Mouse (Mus musculus): ENCODE measurements around the gene Bcorl1. TPM values are rescaled to one million over a fixed set of nuclear protein-coding genes. Genes with fewer than 3 reads are reported as not detected.

The Bcorl1 gene
- polyA plus RNA-seq (2012; rRNA removed): 6.7 and 7.7 TPM in 2 replicates

DNA sequence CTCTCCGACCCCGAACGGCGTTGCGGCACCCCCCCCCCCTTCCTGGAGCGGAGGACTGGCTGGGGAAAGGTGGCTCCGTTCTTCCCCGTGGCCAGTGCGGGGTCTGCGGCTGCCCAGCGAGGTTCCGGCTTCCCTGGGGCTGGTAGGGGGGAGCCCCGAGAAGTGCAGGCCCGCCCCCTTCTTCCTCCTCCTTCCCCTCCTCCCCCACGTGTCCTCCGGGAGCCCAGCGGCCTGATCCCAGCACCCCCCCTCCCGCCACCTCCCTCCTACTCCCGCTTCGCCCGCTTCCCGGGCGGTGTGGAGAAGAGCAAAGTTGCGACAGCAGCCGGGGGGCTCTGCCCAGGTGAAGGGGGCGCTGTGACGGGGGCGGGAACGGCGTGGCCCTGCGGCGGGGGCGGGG, at the start of gene Bcorl1:
Gene Bcorl1, plus strand, starts transcription at position 218 of the 400 bp plus-strand sequence.
- Histone ChIP-seq H3K4me1 (ENCODE audit: control insufficient read depth, insufficient read depth, low read length) (peaks cover 2% of the 10 kb centered on the region; the same call in 1 of the 2 replicates), H3K27ac (ENCODE audit: insufficient read depth, low read length) (no peak within 1 kb of the TSS), H3K4me3 (replicated peaks; ENCODE audit: insufficient read depth, low read depth, low read length) (peak within 1 kb of the TSS; percentile 58), H3K27me3 (ENCODE audit: control insufficient read depth, insufficient read depth, low read length) (no peaks in the 10 kb centered on the region)
- TF ChIP-seq POLR2A (IDR thresholded peaks at IDR 0.05; ENCODE audit: borderline replicate concordance, insufficient read depth, low read length) (no peak), CTCF (IDR thresholded peaks at IDR 0.05; ENCODE audit: borderline replicate concordance, insufficient read depth, low read depth, low read length) (no peak)
- WGBS: 0% methylated on average over 19 of the region's 33 CpGs
- DNase-seq: peak; percentile 21 to 28

DNA sequence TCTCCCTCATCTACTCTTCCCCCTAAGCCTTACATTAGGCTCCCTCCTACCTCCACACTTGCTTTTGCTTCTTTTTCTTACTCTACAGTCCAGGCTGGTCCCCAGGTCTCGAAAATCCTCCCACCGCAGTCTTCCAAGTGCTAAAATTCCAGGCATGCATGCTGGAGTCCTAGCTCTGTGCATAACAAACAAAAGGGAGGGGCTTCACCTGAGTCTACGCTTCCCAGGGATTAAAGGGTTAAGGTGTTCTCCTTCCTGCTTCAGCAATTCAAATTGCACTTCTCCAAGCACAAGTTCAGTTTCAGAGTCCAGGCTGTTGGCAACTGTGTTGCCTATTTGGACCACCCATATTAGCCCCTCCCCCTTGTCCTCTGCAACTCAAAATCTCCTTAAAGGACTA, 49.7 kb upstream of the Bcorl1 start:
- Histone ChIP-seq H3K27me3 (ENCODE audit: control insufficient read depth, insufficient read depth, low read length) (no peaks in the 10 kb centered on the region), H3K4me1 (ENCODE audit: control insufficient read depth, insufficient read depth, low read length) (no peaks in the 10 kb centered on the region), H3K4me3 (replicated peaks; ENCODE audit: insufficient read depth, low read depth, low read length) (no peak overlapping the region), H3K27ac (ENCODE audit: insufficient read depth, low read length) (no peak overlapping the region)
- TF ChIP-seq POLR2A (IDR thresholded peaks at IDR 0.05; ENCODE audit: borderline replicate concordance, insufficient read depth, low read length): no peak
- no peak for TF ChIP-seq CTCF (IDR thresholded peaks at IDR 0.05; ENCODE audit: borderline replicate concordance, insufficient read depth, low read depth, low read length)
- no peak for DNase-seq
- 43% methylated on average over 3 of the region's 3 CpGs for WGBS

DNA sequence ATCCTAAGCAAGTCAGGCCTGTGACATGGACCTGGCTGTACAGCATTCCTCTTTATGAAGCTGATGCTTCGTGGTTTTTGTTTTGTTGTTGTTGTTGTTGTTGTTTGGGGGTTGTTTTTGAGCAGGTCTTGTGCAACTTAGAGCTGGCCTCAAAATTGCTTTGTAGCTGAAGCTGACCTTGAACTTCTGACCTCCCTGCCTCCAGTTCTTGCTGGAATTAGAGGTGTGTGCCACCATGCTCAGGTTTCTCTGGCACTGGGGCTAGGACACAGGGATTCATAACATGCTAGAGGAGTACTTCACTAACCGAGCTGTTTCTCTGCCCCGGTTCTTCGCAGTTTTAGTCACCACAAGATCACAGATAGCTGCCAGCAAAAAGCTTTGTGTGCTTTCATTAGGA, 35.8 kb upstream of the Bcorl1 start:
- TF ChIP-seq CTCF (IDR thresholded peaks at IDR 0.05; ENCODE audit: borderline replicate concordance, insufficient read depth, low read depth, low read length) (no peak), POLR2A (IDR thresholded peaks at IDR 0.05; ENCODE audit: borderline replicate concordance, insufficient read depth, low read length) (no peak)
- 83% methylated on average over 4 of the region's 4 CpGs for whole genome bisulfite sequencing
- DNase-seq: no peak
- no peaks in the 10 kb centered on the region for H3K4me1 ChIP-seq (ENCODE audit: control insufficient read depth, insufficient read depth, low read length)
- no peak overlapping the region for H3K4me3 ChIP-seq (replicated peaks; ENCODE audit: insufficient read depth, low read depth, low read length)
- no peaks in the 10 kb centered on the region for H3K27me3 ChIP-seq (ENCODE audit: control insufficient read depth, insufficient read depth, low read length)
- H3K27ac ChIP-seq (ENCODE audit: insufficient read depth, low read length): no peak overlapping the region

DNA sequence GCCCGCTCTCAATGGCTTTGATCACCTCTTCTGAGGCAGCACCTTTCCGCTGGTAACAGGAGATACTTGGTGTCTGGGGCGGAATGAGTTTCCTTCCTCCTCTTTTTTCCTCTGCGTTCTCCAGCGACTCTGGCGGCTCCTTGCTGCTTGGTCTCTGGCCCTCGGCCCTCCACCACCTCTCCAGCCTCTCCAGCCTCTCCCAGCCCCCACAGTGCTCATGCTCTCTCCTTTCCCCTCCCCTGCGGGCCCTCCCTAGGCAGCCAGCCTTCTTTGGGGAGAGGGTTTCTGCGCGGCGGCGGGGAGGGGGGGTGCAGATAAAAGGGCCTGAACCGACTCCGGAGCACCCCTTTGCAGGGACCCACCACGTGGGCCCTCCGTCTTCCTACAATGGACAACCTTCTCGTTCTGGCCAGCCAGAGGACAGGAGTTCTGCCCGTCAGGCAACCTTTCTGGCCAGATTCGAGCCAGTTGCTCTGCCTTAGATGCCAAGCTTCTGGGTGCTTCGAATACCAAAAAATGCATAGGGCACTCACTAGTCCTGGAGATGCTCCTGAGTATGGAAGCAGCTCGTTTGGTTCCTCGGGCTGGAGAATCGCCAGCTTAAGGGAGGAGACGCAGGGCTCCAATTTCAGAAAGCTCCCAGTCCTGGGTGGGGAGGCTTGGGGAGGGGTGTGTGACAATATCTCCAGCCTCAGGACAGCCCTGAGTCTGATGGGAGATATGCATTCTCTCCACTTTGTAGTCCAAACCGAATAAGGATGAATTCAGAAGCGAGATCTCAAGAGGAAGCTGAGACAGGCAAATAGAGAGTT, 30.2 kb upstream of the Bcorl1 start:
- Histone ChIP-seq H3K4me1 (ENCODE audit: control insufficient read depth, insufficient read depth, low read length) (no peaks in the 10 kb centered on the region), H3K27me3 (ENCODE audit: control insufficient read depth, insufficient read depth, low read length) (no peaks in the 10 kb centered on the region), H3K27ac (ENCODE audit: insufficient read depth, low read length) (no peak overlapping the region), H3K4me3 (replicated peaks; ENCODE audit: insufficient read depth, low read depth, low read length) (no peak overlapping the region)
- 22% methylated on average over 26 of the region's 26 CpGs for WGBS
- no peak for TF ChIP-seq CTCF (IDR thresholded peaks at IDR 0.05; ENCODE audit: borderline replicate concordance, insufficient read depth, low read depth, low read length)
- no peak for TF ChIP-seq POLR2A (IDR thresholded peaks at IDR 0.05; ENCODE audit: borderline replicate concordance, insufficient read depth, low read length)
- no peak for DNase-seq

DNA sequence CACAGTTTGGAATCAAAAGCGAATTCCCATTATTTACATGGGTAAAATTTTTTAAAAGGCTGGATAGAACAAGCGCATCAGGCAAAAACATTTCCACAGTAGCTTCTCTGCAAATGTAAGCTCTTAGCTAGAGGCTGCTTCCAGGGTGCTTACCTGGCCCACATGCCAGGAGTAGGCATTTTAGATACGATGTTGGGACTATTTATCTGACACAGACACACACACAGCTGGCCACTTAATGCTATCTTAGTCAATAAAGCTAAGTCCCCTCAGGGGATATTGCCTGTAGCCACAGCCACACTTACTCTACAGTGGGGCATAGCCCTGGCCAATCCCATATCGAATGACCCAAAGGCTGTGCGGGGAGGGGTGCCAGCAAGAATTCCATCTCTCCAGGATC, 29.4 kb upstream of the Bcorl1 start:
- Histone ChIP-seq H3K27me3 (ENCODE audit: control insufficient read depth, insufficient read depth, low read length) (no peaks in the 10 kb centered on the region), H3K4me1 (ENCODE audit: control insufficient read depth, insufficient read depth, low read length) (no peaks in the 10 kb centered on the region), H3K27ac (ENCODE audit: insufficient read depth, low read length) (no peak overlapping the region), H3K4me3 (replicated peaks; ENCODE audit: insufficient read depth, low read depth, low read length) (no peak overlapping the region)
- TF ChIP-seq POLR2A (IDR thresholded peaks at IDR 0.05; ENCODE audit: borderline replicate concordance, insufficient read depth, low read length): no peak
- TF ChIP-seq CTCF (IDR thresholded peaks at IDR 0.05; ENCODE audit: borderline replicate concordance, insufficient read depth, low read depth, low read length): no peak
- no peak for DNase-seq
- WGBS: 94% methylated on average over 5 of the region's 5 CpGs

DNA sequence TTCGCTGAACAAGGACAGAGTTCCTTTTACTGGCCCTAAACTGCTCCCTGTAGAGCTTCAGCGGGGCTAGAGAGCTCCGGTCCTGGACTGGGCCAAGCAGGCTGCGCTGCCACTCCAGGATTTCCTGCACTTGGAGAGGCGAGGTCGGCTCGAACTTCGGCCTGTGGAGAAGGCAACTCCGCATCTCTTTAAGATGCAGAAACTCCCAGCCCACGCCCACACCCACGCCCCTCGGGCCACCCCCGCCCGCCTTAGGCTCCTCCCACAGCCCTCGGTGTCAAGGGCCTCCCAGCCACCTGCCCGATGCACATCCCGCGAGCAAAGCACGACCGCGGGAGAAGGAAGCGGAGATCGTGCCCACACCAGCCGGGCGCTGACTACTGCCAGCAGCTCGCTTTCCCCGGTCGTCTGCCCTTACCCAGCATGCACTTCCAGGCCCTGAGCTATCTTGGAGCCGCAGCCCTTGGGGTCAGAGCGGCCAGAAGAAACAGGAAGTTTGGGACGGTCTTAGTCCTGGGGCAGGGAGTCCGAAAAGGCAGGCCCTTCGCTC, 26.6 kb upstream of the Bcorl1 start:
- no peaks in the 10 kb centered on the region for H3K27me3 ChIP-seq (ENCODE audit: control insufficient read depth, insufficient read depth, low read length)
- no peak for TF ChIP-seq CTCF (IDR thresholded peaks at IDR 0.05; ENCODE audit: borderline replicate concordance, insufficient read depth, low read depth, low read length)
- TF ChIP-seq POLR2A (IDR thresholded peaks at IDR 0.05; ENCODE audit: borderline replicate concordance, insufficient read depth, low read length): peak; percentile 31; the same call in 1 of the 2 replicates
- WGBS: 14% methylated on average over 33 of the region's 33 CpGs
- DNase-seq: peak; percentile 77 to 81
- H3K4me3 ChIP-seq (replicated peaks; ENCODE audit: insufficient read depth, low read depth, low read length): peak overlapping the region; percentile 64
- no peak overlapping the region for H3K27ac ChIP-seq (ENCODE audit: insufficient read depth, low read length)
- H3K4me1 ChIP-seq (ENCODE audit: control insufficient read depth, insufficient read depth, low read length): no peaks in the 10 kb centered on the region

DNA sequence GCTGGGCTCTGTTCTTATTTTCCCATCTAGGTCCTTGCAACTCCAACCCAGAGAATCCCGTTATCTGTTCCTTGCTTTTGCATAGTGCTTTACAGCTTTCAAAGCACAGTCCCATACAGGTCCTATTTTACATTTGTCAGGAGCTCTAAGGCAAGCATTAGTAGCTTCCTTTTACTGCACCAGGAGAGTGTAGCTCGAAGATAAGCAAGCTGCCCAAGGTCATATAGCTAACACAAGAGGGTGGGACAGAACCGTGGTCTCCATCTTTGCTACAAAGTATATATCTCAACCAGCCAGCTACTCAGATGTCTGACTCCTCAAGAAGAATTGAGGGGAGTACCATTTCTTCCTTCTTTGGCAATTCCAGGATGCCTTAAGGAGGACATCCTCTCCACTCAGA, 23.7 kb upstream of the Bcorl1 start:
- H3K27me3 ChIP-seq (ENCODE audit: control insufficient read depth, insufficient read depth, low read length): no peaks in the 10 kb centered on the region
- WGBS: 83% methylated on average over 3 of the region's 3 CpGs

DNA sequence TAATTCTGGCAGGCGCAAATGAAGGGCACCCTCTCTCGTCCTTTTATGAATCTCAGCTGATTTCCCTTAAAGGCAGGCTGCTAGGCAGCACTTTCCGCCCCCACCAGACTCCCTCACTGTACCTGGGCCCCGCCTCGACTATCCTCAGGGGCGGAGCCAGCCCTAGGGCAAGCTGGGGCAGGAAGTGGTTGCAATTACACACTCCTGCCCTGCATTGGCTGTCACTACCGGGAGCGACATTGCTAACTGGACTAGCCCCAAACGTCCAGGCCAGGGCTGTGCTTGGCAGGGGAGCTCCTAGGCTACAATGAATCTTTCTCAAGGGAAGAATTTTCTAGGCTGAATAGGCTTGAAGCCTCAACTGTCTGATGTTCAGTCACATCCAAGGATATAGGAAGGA, 23.0 kb upstream of the Bcorl1 start:
- WGBS: 33% methylated on average over 9 of the region's 9 CpGs
- DNase-seq: no peak
- no peaks in the 10 kb centered on the region for H3K4me1 ChIP-seq (ENCODE audit: control insufficient read depth, insufficient read depth, low read length)

More for the DNA sequence above, 23.7 kb upstream of the Bcorl1 start:
- no peak for TF ChIP-seq POLR2A (IDR thresholded peaks at IDR 0.05; ENCODE audit: borderline replicate concordance, insufficient read depth, low read length)
- no peak for TF ChIP-seq CTCF (IDR thresholded peaks at IDR 0.05; ENCODE audit: borderline replicate concordance, insufficient read depth, low read depth, low read length)
- H3K4me3 ChIP-seq (replicated peaks; ENCODE audit: insufficient read depth, low read depth, low read length): no peak overlapping the region
- no peak for DNase-seq
- no peak overlapping the region for H3K27ac ChIP-seq (ENCODE audit: insufficient read depth, low read length)
- H3K4me1 ChIP-seq (ENCODE audit: control insufficient read depth, insufficient read depth, low read length): no peaks in the 10 kb centered on the region

More for the DNA sequence above, 23.0 kb upstream of the Bcorl1 start:
- H3K27me3 ChIP-seq (ENCODE audit: control insufficient read depth, insufficient read depth, low read length): no peaks in the 10 kb centered on the region
- H3K4me3 ChIP-seq (replicated peaks; ENCODE audit: insufficient read depth, low read depth, low read length): no peak overlapping the region
- TF ChIP-seq CTCF (IDR thresholded peaks at IDR 0.05; ENCODE audit: borderline replicate concordance, insufficient read depth, low read depth, low read length) (no peak), POLR2A (IDR thresholded peaks at IDR 0.05; ENCODE audit: borderline replicate concordance, insufficient read depth, low read length) (no peak)
- no peak overlapping the region for H3K27ac ChIP-seq (ENCODE audit: insufficient read depth, low read length)
